Mouse (Mus musculus) embryonic fibroblast, embryonic 13.5 days (primary cell): ENCODE results near the gene Ppp2r2c. TPM values are rescaled to one million over a fixed set of nuclear protein-coding genes. Genes with fewer than 3 reads are reported as not detected.
"Not testable (repeated sequence)": the region's sequence is repeated elsewhere in the genome, so short reads cannot be mapped to it uniquely, and the experiment has no call there.

Experiments
- H3K27ac ChIP-seq: 2 replicates; pipeline ENCODE4 v1.5.1; 2012; ENCODE audit warnings: low read length, control low read depth, inconsistent platforms; ENCODE audit not compliant: insufficient read depth
- H3K4me1 ChIP-seq: 2 replicates; pipeline ENCODE4 v1.6.1; 2011; ENCODE audit warnings: low read length; ENCODE audit not compliant: control insufficient read depth, insufficient read depth
- H3K4me3 ChIP-seq: 2 replicates; pipeline ENCODE4 v1.5.1; 2011; ENCODE audit warnings: mild to moderate bottlenecking, control low read depth, low read length; ENCODE audit not compliant: insufficient read depth
- CTCF ChIP-seq: IDR thresholded peaks from 2 replicates; pipeline ENCODE4 v1.5.1; 2011; ENCODE audit warnings: mild to moderate bottlenecking, control low read depth, low read length, moderate library complexity, borderline replicate concordance; ENCODE audit not compliant: insufficient read depth
- POLR2A ChIP-seq: IDR thresholded peaks from 2 replicates; pipeline ENCODE4 v1.6.1; 2011; ENCODE audit warnings: low read depth, mild to moderate bottlenecking, control low read depth, low read length, moderate library complexity
- polyA plus RNA-seq: library from polyadenylated mRNA; stranded (reverse); fragments of >200 nt; gene quantifications from 2 replicates; pipeline ENCODE4 v1.2.4, GENCODE M21; 2011; ENCODE audit warnings: low read depth; ENCODE audit not compliant: missing spikeins, insufficient read length

Gene Ppp2r2c
- polyA plus RNA-seq, 1 experiment = 0.65 TPM

GRCm38 (mm10) chr5:36923826-36924700 is 55.8 kb downstream of the Ppp2r2c start:
- Histone ChIP-seq H3K4me1 (no peaks in the 10 kb centered on the region), H3K4me3 (no peak overlapping the region), H3K27ac (no peak overlapping the region)
- TF ChIP-seq CTCF (no peak), POLR2A (no peak)

- TF ChIP-seq CTCF (no peak), POLR2A (no peak)
- Histone ChIP-seq H3K27ac (no peak overlapping the region), H3K4me3 (no peak overlapping the region), H3K4me1 (no peaks in the 10 kb centered on the region)
Observed at GRCm38 (mm10) chr5:36928701-36929100, 60.4 kb downstream of the Ppp2r2c start.

- H3K4me3 ChIP-seq = no peak overlapping the region
- no peak overlapping the region for H3K27ac ChIP-seq
- H3K4me1 ChIP-seq = no peaks in the 10 kb centered on the region
- TF ChIP-seq CTCF (no peak), POLR2A (no peak)
Observed at GRCm38 (mm10) chr5:36929376-36929775, 61.1 kb downstream of the Ppp2r2c start.

GRCm38 (mm10) chr5:36933383-36933782 is 65.1 kb downstream of the Ppp2r2c start:
- Histone ChIP-seq H3K4me1 (no peaks in the 10 kb centered on the region), H3K4me3 (no peak overlapping the region), H3K27ac (no peak overlapping the region)
- TF ChIP-seq POLR2A (no peak), CTCF (no peak)

- H3K4me1 ChIP-seq = no peaks in the 10 kb centered on the region
- no peak overlapping the region for H3K27ac ChIP-seq
- no peak for TF ChIP-seq CTCF
- TF ChIP-seq POLR2A = no peak
Observed at GRCm38 (mm10) chr5:36935486-36936473, 67.5 kb downstream of the Ppp2r2c start.

GRCm38 (mm10) chr5:36936548-36936947 is 68.2 kb downstream of the Ppp2r2c start:
- H3K27ac ChIP-seq = no peak overlapping the region
- TF ChIP-seq CTCF (no peak), POLR2A (no peak)
- H3K4me1 ChIP-seq = no peaks in the 10 kb centered on the region
- H3K4me3 ChIP-seq = no peak overlapping the region

More at GRCm38 (mm10) chr5:36935486-36936473, 67.5 kb downstream of the Ppp2r2c start:
- H3K4me3 ChIP-seq = no peak overlapping the region

- H3K27ac ChIP-seq = no peak overlapping the region
Observed at GRCm38 (mm10) chr5:36938021-36938420, 69.7 kb downstream of the Ppp2r2c start.

GRCm38 (mm10) chr5:36938991-36939390 is 70.7 kb downstream of the Ppp2r2c start:
- H3K4me3 ChIP-seq, H3K27ac ChIP-seq, H3K4me1 ChIP-seq: not testable (repeated sequence)

More at GRCm38 (mm10) chr5:36938021-36938420, 69.7 kb downstream of the Ppp2r2c start:
- TF ChIP-seq CTCF (no peak), POLR2A (no peak)
- H3K4me3 ChIP-seq = no peak overlapping the region
- H3K4me1 ChIP-seq = no peaks in the 10 kb centered on the region

- no peak for TF ChIP-seq POLR2A
- TF ChIP-seq CTCF = no peak
- no peaks in the 10 kb centered on the region for H3K4me1 ChIP-seq
- no peak overlapping the region for H3K27ac ChIP-seq
- H3K4me3 ChIP-seq = no peak overlapping the region
Observed at GRCm38 (mm10) chr5:36942446-36942845, 74.1 kb downstream of the Ppp2r2c start.
